Mouse (Mus musculus): ENCODE data around the gene Aass.

DNA sequence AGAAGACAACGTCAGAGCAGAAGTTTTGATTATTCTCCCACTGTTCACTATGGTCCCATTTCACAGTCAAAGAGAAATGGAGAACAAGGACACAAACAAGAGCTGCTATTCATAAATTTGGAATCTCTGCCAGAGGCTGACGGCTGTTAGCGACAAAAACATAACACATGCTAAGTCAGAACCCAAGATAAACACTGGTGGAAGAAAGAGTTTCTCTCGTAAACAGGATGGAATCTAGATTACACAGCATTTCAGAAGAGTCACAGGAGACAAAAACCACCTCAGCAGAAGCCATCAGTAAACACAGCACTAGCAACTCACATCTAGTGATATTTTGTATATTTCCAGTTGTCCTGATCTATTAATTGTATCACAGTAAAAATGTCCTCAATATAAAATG lies 26.4 kb downstream of the Aass start:
- TF ChIP-seq POLR2A (IDR thresholded peaks at IDR 0.05; ENCODE audit: low read depth, low read length) = no peak
- no peak for TF ChIP-seq CTCF (IDR thresholded peaks at IDR 0.05; ENCODE audit: borderline replicate concordance, insufficient read depth, low read length)

All from embryonic fibroblast, embryonic 13.5 days (primary cell).